Mouse (Mus musculus) lung, embryonic 15.5 days (tissue): ENCODE data around the gene Slc9a9. TPM values are rescaled to one million over a fixed set of nuclear protein-coding genes. Genes with fewer than 3 reads are reported as not detected.
"Not testable (repeated sequence)": the region's sequence is repeated elsewhere in the genome, so short reads cannot be mapped to it uniquely, and the experiment has no call there.

Experiments
- ATAC-seq: fragments of 200-750 bp; cut with Nextera tagmentation; 2 replicates; pipeline ENCODE4 v1.8.0; 2017; ENCODE audit warnings: moderate number of reproducible peaks, borderline replicate concordance; ENCODE audit not compliant: low FRiP score, low TSS enrichment; ENCODE audit errors: extremely low read depth
- H3K27ac ChIP-seq: fragments of 300-500 bp; sonication (generic); 2 replicates; pipeline ENCODE4 v1.5.1; 2015; ENCODE audit warnings: moderate library complexity, mild to moderate bottlenecking, inconsistent platforms
- H3K27me3 ChIP-seq: fragments of 300-500 bp; sonication (generic); 2 replicates; pipeline ENCODE4 v1.6.1; 2015; ENCODE audit warnings: inconsistent platforms
- H3K36me3 ChIP-seq: fragments of 300-500 bp; sonication (generic); 2 replicates; pipeline ENCODE4 v1.6.1; 2015; ENCODE audit warnings: inconsistent platforms
- H3K4me1 ChIP-seq: fragments of 300-500 bp; sonication (generic); 2 replicates; pipeline ENCODE4 v1.6.1; 2015; ENCODE audit warnings: inconsistent platforms
- H3K4me2 ChIP-seq: fragments of 300-500 bp; sonication (generic); 2 replicates; pipeline ENCODE4 v1.6.1; 2015; ENCODE audit warnings: inconsistent platforms, mild to moderate bottlenecking, moderate library complexity
- H3K4me3 ChIP-seq: fragments of 300-500 bp; sonication (generic); 2 replicates; pipeline ENCODE4 v1.5.1; 2015; ENCODE audit warnings: mild to moderate bottlenecking, inconsistent platforms
- H3K9ac ChIP-seq: fragments of 300-500 bp; sonication (generic); 2 replicates; pipeline ENCODE4 v1.6.1; 2015; ENCODE audit warnings: inconsistent platforms
- H3K9me3 ChIP-seq: fragments of 300-500 bp; sonication (generic); 2 replicates; pipeline ENCODE4 v1.6.1; 2016; ENCODE audit warnings: inconsistent platforms
- WGBS: fragments of 180-500 bp; shearing (Covaris S2); methylation state at CpG from one replicate; pipeline ENCODE4 v1.1.7; 2015; 5-methylcytosine and 5-hydroxymethylcytosine counted together
- polyA plus RNA-seq: library from polyadenylated mRNA; unstranded; fragments of >200 nt; fragmentation: Nextera tagmentation; extraction: Ambion mirVana; gene quantifications from 2 replicates; pipeline ENCODE4 v1.2.1, GENCODE M21; 2015

Slc9a9 gene
- 3.9 and 4.3 TPM in 2 replicates for polyA plus RNA-seq

DNA sequence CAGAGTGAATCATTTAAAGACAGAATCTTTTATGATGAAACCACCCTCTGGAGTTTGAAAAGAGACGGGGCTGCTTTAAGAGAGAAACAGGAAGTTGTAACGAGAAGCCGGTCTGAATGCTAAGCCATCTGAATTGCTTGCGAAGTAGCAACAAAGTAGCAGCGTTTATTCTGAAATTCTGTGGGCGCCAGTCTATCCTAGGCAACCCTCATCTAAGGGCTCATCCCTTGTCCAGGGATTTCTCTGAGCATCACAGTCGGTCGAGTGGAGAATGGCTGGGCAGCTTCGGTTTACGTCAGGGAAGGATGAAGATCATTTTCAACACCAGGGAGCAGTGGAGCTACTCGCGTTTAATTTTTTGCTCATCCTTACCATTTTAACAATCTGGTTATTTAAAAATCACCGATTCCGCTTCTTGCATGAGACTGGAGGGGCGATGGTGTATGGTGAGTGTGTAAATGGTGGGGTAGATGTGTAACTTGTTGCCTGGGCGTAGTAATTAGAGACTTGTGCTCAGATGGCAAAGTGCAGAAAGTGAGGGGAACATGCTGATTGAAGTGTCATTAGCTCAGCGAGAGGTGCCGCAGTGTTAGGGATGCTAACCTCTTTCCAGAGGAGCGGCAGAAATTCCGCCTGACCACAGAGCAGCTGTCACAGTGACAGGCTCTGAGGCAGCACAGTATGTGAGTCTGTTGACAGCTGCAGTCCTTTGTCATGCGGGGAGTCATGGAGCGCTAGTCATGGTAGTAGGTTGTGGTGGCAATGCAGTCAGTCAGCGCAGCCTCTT, at the start of gene Slc9a9:
Gene Slc9a9 (plus strand): TSS at position 119 of the 787 bp plus-strand sequence.
- peak within 1 kb of the TSS; percentile 1; the same call in 1 of the 2 replicates for H3K27ac ChIP-seq
- H3K4me1 ChIP-seq: peaks cover 20% of the 10 kb centered on the region
- ATAC-seq: peak; percentile 55; the same call in 1 of the 2 replicates
- 2% methylated on average over 23 of the region's 23 CpGs for WGBS
- peak within 1 kb of the TSS; percentile 52 for H3K4me3 ChIP-seq
- H3K9me3 ChIP-seq: no peaks in the 10 kb centered on the region
- no peaks in the 10 kb centered on the region for H3K27me3 ChIP-seq
- no peaks in the 10 kb centered on the region for H3K36me3 ChIP-seq
- H3K9ac ChIP-seq: peak within 1 kb of the TSS; percentile 29; the same call in 1 of the 2 replicates
- H3K4me2 ChIP-seq: peak within 1 kb of the TSS; percentile 91

DNA sequence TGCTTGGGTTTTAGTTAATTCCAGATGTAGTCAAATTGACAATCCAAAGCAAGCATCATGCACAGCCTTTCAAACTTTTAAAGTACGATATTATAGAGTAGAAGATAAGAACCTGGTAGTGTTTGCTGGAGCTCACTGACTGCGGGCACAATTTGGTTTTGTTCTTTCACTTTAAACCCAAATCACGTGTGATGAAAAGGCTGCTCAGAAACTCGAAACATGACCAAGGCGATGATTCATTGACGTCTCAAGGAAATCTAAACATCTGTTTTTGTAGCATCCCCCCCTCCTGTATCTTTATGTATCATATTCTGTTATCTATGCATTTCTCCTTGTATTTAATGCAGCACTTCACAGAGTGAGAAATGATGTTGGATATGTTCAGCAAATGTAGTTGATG, 49.4 kb upstream of the Slc9a9 start:
- no peak overlapping the region for H3K4me3 ChIP-seq

DNA sequence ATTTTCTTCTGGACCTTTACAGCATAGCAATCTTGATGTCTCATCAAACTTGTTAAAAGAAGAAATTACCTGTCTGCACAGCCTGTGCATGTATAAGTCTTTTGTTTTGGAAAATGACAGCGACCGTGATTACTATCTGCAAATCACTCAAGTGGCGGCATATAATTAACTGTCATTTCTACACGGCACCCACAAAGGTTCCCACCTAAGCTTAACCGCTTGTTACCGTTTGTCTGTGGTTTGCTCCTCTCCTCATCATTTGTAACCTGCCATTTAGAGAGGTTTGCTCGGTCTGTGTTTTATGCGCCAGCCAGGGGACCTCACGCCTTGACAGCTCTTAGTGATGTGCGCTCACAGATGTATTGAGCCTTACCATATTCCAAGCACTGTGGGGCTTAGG, 48.9 kb upstream of the Slc9a9 start:
- WGBS: 74% methylated on average over 10 of the region's 10 CpGs
- no peak overlapping the region for H3K27ac ChIP-seq

More for the DNA sequence above, 49.4 kb upstream of the Slc9a9 start:
- H3K9me3 ChIP-seq: no peaks in the 10 kb centered on the region
- H3K9ac ChIP-seq: no peak overlapping the region
- H3K4me2 ChIP-seq: no peak overlapping the region
- H3K27me3 ChIP-seq: no peaks in the 10 kb centered on the region
- 70% methylated on average over 6 of the region's 6 CpGs for WGBS
- H3K4me1 ChIP-seq: peaks cover 3% of the 10 kb centered on the region; the same call in 1 of the 2 replicates
- no peak overlapping the region for H3K27ac ChIP-seq
- no peaks in the 10 kb centered on the region for H3K36me3 ChIP-seq
- ATAC-seq: no peak

DNA sequence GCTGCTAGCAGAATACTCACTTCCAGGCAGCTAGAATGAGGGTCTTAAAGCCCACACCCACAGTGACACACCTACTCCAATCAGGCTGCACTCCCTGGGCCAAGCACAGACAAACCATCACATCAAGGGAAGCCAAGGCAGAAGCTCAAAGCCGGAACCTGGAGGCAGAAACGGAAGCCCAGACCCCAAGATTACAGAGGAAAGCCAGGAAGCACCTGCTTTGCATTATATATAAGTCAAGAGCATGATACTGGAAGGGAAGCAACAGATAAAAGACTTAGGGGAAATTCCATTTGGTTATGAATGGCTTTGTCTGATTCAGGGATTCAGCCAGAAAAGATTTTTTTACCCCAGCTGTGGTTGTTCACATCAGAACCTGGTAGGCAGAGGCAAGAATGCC, 47.8 kb upstream of the Slc9a9 start:
- Histone ChIP-seq H3K4me2 (no peak overlapping the region), H3K4me1 (peaks cover 3% of the 10 kb centered on the region; the same call in 1 of the 2 replicates), H3K27me3 (no peaks in the 10 kb centered on the region), H3K9ac (no peak overlapping the region), H3K27ac (0 out of 2 replicates have a peak overlapping the region, but pooled peaks have one; percentile 24), H3K4me3 (no peak overlapping the region), H3K36me3 (no peaks in the 10 kb centered on the region), H3K9me3 (no peaks in the 10 kb centered on the region)
- no peak for ATAC-seq
- 43% methylated on average over 2 of the region's 2 CpGs for WGBS

More for the DNA sequence above, 48.9 kb upstream of the Slc9a9 start:
- Histone ChIP-seq H3K4me2 (no peak overlapping the region), H3K9me3 (no peaks in the 10 kb centered on the region), H3K9ac (no peak overlapping the region), H3K27me3 (no peaks in the 10 kb centered on the region), H3K4me1 (peaks cover 3% of the 10 kb centered on the region; the same call in 1 of the 2 replicates), H3K4me3 (no peak overlapping the region), H3K36me3 (no peaks in the 10 kb centered on the region)
- no peak for ATAC-seq

DNA sequence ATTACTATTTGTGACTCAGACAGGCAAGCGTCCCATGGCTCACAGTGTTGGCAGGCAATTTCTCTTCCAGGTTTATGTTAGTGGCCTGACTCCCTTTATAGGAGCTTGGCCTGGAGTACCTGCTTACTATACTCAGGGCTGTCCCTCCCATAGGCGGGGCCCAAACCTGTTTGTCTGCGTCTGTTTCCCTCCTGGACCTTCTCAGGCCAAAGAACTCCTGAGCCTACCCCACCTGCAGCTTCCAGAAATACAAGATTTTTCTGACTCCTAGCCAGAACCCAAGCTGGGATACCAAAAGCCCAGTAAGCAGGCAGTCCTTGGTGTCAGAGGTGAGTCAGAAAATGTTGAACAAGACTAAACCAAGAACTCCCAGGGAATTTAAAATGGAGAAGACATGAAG, 43.0 kb upstream of the Slc9a9 start:
- 77% methylated on average over 3 of the region's 3 CpGs for WGBS
- Histone ChIP-seq H3K9ac (no peak overlapping the region), H3K9me3 (no peaks in the 10 kb centered on the region), H3K36me3 (no peaks in the 10 kb centered on the region), H3K4me1 (no peaks in the 10 kb centered on the region), H3K27ac (no peak overlapping the region), H3K27me3 (no peaks in the 10 kb centered on the region), H3K4me2 (no peak overlapping the region), H3K4me3 (no peak overlapping the region)
- no peak for ATAC-seq

DNA sequence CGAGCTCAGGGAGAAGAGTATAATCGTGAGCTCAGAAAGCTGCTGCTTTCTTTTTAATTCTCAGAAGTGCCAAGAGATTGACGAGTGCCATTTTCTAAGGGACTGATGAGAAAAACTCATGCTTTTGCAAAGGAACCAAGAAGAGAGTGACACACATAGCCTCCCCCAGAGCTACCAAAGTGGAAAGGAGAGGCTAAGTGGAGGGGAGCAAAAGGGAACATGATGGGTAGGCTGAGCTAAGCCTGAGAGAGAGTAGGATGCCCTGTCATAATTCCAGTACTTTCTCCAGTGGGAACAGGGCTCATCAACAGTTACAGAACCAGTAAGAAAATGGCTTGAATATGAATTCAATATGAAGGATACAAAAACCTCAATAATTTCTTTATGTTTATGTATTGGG, 40.8 kb upstream of the Slc9a9 start:
- no peaks in the 10 kb centered on the region for H3K4me1 ChIP-seq
- ATAC-seq: no peak
- H3K4me2 ChIP-seq: no peak overlapping the region
- no peaks in the 10 kb centered on the region for H3K27me3 ChIP-seq
- no peak overlapping the region for H3K27ac ChIP-seq
- no peak overlapping the region for H3K9ac ChIP-seq
- WGBS: 47% methylated on average over 3 of the region's 3 CpGs
- H3K36me3 ChIP-seq: no peaks in the 10 kb centered on the region
- H3K4me3 ChIP-seq: no peak overlapping the region
- no peaks in the 10 kb centered on the region for H3K9me3 ChIP-seq

DNA sequence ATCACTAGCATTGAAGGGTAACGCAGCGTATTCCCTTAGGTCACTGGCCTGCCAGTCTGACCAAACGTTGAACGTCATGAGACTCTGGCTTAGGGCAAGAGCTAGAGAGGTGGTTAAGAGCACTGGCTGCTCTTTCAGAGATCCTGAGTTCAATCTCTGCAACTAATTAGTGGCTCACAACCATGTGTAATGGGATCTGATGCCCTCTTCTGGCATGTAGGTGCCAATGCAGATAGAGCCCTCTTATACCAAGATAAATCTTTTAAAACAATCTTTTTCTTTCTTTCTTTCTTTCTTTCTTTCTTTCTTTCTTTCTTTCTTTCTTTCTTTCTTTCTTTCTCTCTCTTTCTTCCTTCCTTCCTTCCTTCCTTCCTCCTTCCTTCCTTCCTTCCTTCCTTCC, 35.4 kb upstream of the Slc9a9 start:
- not testable (repeated sequence) for H3K27me3 ChIP-seq, H3K9me3 ChIP-seq, H3K4me2 ChIP-seq, H3K9ac ChIP-seq, H3K36me3 ChIP-seq, H3K4me3 ChIP-seq, H3K27ac ChIP-seq, H3K4me1 ChIP-seq, ATAC-seq
- WGBS: 91% methylated on average over 4 of the region's 4 CpGs

DNA sequence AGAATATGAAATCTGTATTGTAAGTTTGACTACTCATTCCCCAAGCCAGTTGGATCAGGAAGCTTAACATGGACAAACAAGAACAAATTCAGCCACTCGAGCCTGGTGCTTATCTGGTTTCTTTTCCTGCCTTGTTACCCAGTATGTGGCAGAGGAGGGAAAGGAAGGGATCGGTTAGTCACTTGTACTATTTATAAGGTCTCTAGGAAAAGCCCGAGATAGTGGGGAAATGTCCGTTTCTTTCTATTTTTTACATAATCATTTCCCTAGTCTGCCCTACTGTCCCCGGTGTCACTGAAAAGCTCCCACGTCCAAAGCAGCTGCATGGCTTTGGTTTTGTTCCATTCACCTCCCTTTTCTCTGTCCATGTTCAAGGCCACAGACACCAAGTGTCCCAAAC, 24.1 kb upstream of the Slc9a9 start:
- 52% methylated on average over 6 of the region's 6 CpGs for WGBS

DNA sequence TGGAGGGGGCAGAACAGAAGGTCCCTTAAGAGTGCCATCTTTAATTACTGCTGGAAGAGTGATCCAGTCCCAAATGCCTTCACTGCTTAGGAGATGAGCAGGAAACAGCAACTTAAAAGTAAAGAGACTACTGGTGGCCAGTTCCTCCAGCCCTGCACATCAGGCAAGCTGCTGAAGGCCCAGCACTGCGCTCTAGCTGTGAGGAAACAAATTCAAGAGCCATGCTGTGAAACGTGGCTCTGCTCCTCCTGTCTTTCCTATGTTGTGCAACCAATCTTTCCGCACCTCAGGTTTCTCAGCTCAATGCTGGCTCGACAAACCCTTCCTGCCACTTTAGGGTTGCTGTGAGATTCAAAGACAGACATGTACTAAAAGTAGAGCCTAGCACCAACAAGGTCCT, 22.3 kb upstream of the Slc9a9 start:
- no peaks in the 10 kb centered on the region for H3K36me3 ChIP-seq
- H3K4me1 ChIP-seq: no peaks in the 10 kb centered on the region
- H3K4me2 ChIP-seq: no peak overlapping the region
- ATAC-seq: no peak
- no peak overlapping the region for H3K4me3 ChIP-seq
- H3K27ac ChIP-seq: no peak overlapping the region
- no peaks in the 10 kb centered on the region for H3K27me3 ChIP-seq
- H3K9me3 ChIP-seq: no peaks in the 10 kb centered on the region
- 60% methylated on average over 4 of the region's 4 CpGs for WGBS
- H3K9ac ChIP-seq: no peak overlapping the region

More for the DNA sequence above, 24.1 kb upstream of the Slc9a9 start:
- no peak overlapping the region for H3K4me3 ChIP-seq
- no peak overlapping the region for H3K4me2 ChIP-seq
- no peaks in the 10 kb centered on the region for H3K4me1 ChIP-seq
- H3K36me3 ChIP-seq: no peaks in the 10 kb centered on the region
- no peak overlapping the region for H3K9ac ChIP-seq
- no peak for ATAC-seq
- H3K9me3 ChIP-seq: no peaks in the 10 kb centered on the region
- H3K27ac ChIP-seq: no peak overlapping the region
- no peaks in the 10 kb centered on the region for H3K27me3 ChIP-seq

DNA sequence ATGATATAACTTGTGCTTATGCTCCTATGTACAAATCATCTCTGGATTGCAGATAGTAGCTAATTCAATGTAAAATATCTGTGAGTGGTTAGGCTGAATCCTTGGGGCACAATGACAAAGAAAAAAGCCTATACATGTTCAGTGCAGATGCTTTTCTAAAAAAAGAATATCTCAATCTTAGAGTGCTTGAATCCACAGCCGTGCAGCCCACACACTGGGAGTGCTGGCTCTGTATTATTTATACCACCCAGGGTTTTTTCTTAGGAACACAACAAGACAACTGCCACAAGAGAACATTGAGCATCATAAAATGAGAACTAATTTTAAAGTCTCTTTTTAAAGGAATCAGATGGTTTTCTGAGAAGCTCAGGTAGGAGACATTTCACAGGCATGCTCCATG, 19.7 kb upstream of the Slc9a9 start:
- no peaks in the 10 kb centered on the region for H3K9me3 ChIP-seq
- no peak for ATAC-seq
- H3K4me3 ChIP-seq: no peak overlapping the region
- H3K27ac ChIP-seq: no peak overlapping the region
- no peaks in the 10 kb centered on the region for H3K36me3 ChIP-seq
- no peaks in the 10 kb centered on the region for H3K4me1 ChIP-seq
- no peak overlapping the region for H3K9ac ChIP-seq
- no peaks in the 10 kb centered on the region for H3K27me3 ChIP-seq
- 86% methylated on average over 1 of the region's 1 CpGs for WGBS
- no peak overlapping the region for H3K4me2 ChIP-seq

DNA sequence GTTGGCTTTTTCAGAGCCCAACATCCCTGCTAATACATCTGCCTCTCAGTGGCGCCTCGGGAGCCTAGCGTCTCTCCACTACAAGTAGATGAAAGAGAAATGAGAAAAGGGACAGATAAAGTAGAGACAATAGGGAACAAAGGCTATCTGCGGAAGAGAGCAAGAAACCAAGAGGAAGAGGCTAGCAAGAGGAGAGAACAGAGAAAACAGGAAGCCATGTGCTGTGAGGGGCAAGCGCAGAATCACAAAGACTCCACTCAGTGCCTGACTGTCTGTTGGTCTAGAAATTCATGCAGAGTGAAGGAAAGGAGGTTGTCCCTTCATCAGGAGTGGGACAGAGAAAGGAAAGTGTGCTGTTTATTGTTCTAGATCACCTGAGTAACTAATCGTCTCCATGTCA, 16.5 kb upstream of the Slc9a9 start:
- no peaks in the 10 kb centered on the region for H3K27me3 ChIP-seq
- no peaks in the 10 kb centered on the region for H3K36me3 ChIP-seq
- H3K4me1 ChIP-seq: no peaks in the 10 kb centered on the region
- no peaks in the 10 kb centered on the region for H3K9me3 ChIP-seq
- no peak overlapping the region for H3K27ac ChIP-seq
- ATAC-seq: no peak
- H3K4me2 ChIP-seq: no peak overlapping the region
- 82% methylated on average over 6 of the region's 6 CpGs for WGBS
- H3K4me3 ChIP-seq: no peak overlapping the region
- no peak overlapping the region for H3K9ac ChIP-seq

DNA sequence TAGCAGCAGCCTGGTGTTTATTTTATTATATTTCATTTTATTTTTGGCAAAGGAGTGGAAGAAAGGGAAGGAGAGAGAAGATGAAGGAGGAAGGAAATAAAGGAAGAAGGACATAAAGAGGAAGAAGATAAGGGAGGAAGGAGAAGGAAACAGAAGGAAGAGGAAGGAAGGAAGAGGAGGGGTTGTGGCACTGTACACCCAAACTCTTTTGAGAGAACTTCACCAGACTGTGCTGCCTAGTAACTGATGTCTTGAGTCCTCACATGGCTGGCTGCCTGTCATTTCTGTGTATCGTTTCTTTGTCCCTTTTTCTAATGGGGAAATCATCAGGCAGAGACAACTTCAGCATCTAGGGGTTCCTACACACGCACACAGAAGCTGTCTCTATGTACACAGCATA, 15.9 kb upstream of the Slc9a9 start:
- H3K27me3 ChIP-seq: no peaks in the 10 kb centered on the region
- no peak for ATAC-seq
- no peak overlapping the region for H3K4me2 ChIP-seq
- H3K36me3 ChIP-seq: no peaks in the 10 kb centered on the region
- H3K9ac ChIP-seq: no peak overlapping the region
- H3K9me3 ChIP-seq: no peaks in the 10 kb centered on the region
- 31% methylated on average over 2 of the region's 2 CpGs for WGBS
- no peaks in the 10 kb centered on the region for H3K4me1 ChIP-seq
- no peak overlapping the region for H3K4me3 ChIP-seq
- no peak overlapping the region for H3K27ac ChIP-seq
